Comparison of ENCODE assay signal across 8 mouse cellular contexts in genomic region chr3:85886636-85887238, GRCm38 (mm10). TPM values are rescaled to one million over a fixed set of nuclear protein-coding genes. Genes with fewer than 3 reads are reported as not detected.
A peak's percentile ranks its signal among the peaks of the same experiment; 100 is the strongest.
DNase-seq lines count a peak whose midpoint lies in the region; ATAC-seq lines count a peak whose summit lies in the region.

No protein-coding gene starts in this region.

- DNase-seq in retina, embryonic 14.5 days (ENCODE audit: low spot score) = peak; percentile 18
- DNase-seq in retina, postnatal 1 day = no peak
- DNase-seq in natural killer cell, adult 2 months (ENCODE audit: low spot score in 2 of 2) = no peak

- H3K4me3 ChIP-seq in embryonic facial prominence, embryonic 12.5 days = peak overlapping the region; percentile 45
- peak overlapping the region; percentile 78 for H3K4me3 ChIP-seq in heart, embryonic 16.5 days (ENCODE audit: low read length)
- peak overlapping the region; percentile 55 for H3K4me3 ChIP-seq in liver, embryonic 15.5 days (replicated peaks)
- peak overlapping the region; percentile 58 for H3K4me3 ChIP-seq in stomach, embryonic 15.5 days (replicated peaks)

- H3K9ac ChIP-seq in embryonic facial prominence, embryonic 12.5 days = peak overlapping the region; percentile 43
- H3K9ac ChIP-seq in heart, embryonic 16.5 days (ENCODE audit: low read length) = peak overlapping the region; percentile 92
- peak overlapping the region; percentile 18; the same call in 1 of the 2 replicates for H3K9ac ChIP-seq in liver, embryonic 15.5 days
- peak overlapping the region; percentile 17 for H3K9ac ChIP-seq in stomach, embryonic 15.5 days

- no peaks in the 10 kb centered on the region for H3K9me3 ChIP-seq in embryonic facial prominence, embryonic 12.5 days
- H3K9me3 ChIP-seq in heart, embryonic 16.5 days (replicated peaks; ENCODE audit: control insufficient read depth, low read length) = no peaks in the 10 kb centered on the region
- H3K9me3 ChIP-seq in liver, embryonic 15.5 days (replicated peaks) = no peaks in the 10 kb centered on the region
- H3K9me3 ChIP-seq in stomach, embryonic 15.5 days = no peaks in the 10 kb centered on the region

- WGBS in embryonic facial prominence, embryonic 12.5 days = 2% methylated on average over 22 of the region's 22 CpGs
- WGBS in heart, embryonic 16.5 days = 3% methylated on average over 22 of the region's 22 CpGs
- WGBS in liver, embryonic 15.5 days (ENCODE audit: insufficient replicate concordance) = 4% methylated on average over 22 of the region's 22 CpGs
- WGBS in stomach, embryonic 15.5 days = 4% methylated on average over 22 of the region's 22 CpGs

- no peak; the same call in 1 of the 2 replicates for ATAC-seq in embryonic facial prominence, embryonic 12.5 days (ENCODE audit: insufficient number of reproducible peaks, insufficient read depth, low FRiP score, low TSS enrichment)
- peak; percentile 25; the same call in 1 of the 2 replicates for ATAC-seq in heart, embryonic 16.5 days (replicated peaks; ENCODE audit: extremely low read depth, insufficient read depth, low FRiP score)
- ATAC-seq in liver, embryonic 15.5 days (ENCODE audit: insufficient read depth) = peak; percentile 5; the same call in 1 of the 2 replicates
- ATAC-seq in stomach, embryonic 15.5 days (ENCODE audit: insufficient read depth, low FRiP score, low read depth) = no peak
- no peak for ATAC-seq in activated CD4-positive, CD25-positive, alpha-beta regulatory T cell, adult 4 months

- H3K27me3 ChIP-seq in embryonic facial prominence, embryonic 12.5 days = no peaks in the 10 kb centered on the region
- no peaks in the 10 kb centered on the region for H3K27me3 ChIP-seq in heart, embryonic 16.5 days (ENCODE audit: control insufficient read depth, insufficient read depth, low read length)
- peaks cover 65% of the 10 kb centered on the region for H3K27me3 ChIP-seq in liver, embryonic 15.5 days
- no peaks in the 10 kb centered on the region for H3K27me3 ChIP-seq in stomach, embryonic 15.5 days (replicated peaks)

- H3K36me3 ChIP-seq in embryonic facial prominence, embryonic 12.5 days = no peaks in the 10 kb centered on the region
- no peaks in the 10 kb centered on the region for H3K36me3 ChIP-seq in heart, embryonic 16.5 days (ENCODE audit: control insufficient read depth, insufficient read depth)
- H3K36me3 ChIP-seq in liver, embryonic 15.5 days (replicated peaks) = no peaks in the 10 kb centered on the region
- no peaks in the 10 kb centered on the region for H3K36me3 ChIP-seq in stomach, embryonic 15.5 days

- peaks cover 10% of the 10 kb centered on the region for H3K4me1 ChIP-seq in embryonic facial prominence, embryonic 12.5 days
- H3K4me1 ChIP-seq in heart, embryonic 16.5 days (ENCODE audit: control insufficient read depth, insufficient read depth, low read length) = peaks cover 23% of the 10 kb centered on the region
- peaks cover 21% of the 10 kb centered on the region for H3K4me1 ChIP-seq in liver, embryonic 15.5 days (replicated peaks)
- H3K4me1 ChIP-seq in stomach, embryonic 15.5 days = 0 out of 2 replicates have a peak, but pooled peaks cover 7% of the 10 kb centered on the region

- H3K4me2 ChIP-seq in embryonic facial prominence, embryonic 12.5 days (replicated peaks) = peak overlapping the region; percentile 76
- peak overlapping the region; percentile 92 for H3K4me2 ChIP-seq in heart, embryonic 16.5 days (ENCODE audit: low read depth, low read length)
- peak overlapping the region; percentile 76 for H3K4me2 ChIP-seq in liver, embryonic 15.5 days
- peak overlapping the region; percentile 88 for H3K4me2 ChIP-seq in stomach, embryonic 15.5 days

- H3K27ac ChIP-seq in embryonic facial prominence, embryonic 12.5 days = no peak overlapping the region
- H3K27ac ChIP-seq in heart, embryonic 16.5 days (ENCODE audit: low read length) = peak overlapping the region; percentile 94
- no peak overlapping the region for H3K27ac ChIP-seq in liver, embryonic 15.5 days (replicated peaks)
- H3K27ac ChIP-seq in stomach, embryonic 15.5 days = peak overlapping the region; percentile 72

RNA-seq across cellular contexts. Expression of gene Glt28d2, which starts 0.6 kb away (rescaled TPM):
- 1.3 TPM in 2 replicates for polyA plus RNA-seq in embryonic facial prominence, embryonic 12.5 days (2016; fragmentation: Nextera tagmentation; extraction: Ambion mirVana)
- polyA plus RNA-seq in heart, embryonic 16.5 days (2015; fragmentation: Nextera tagmentation; extraction: Ambion mirVana) = 2.8 and 2.9 TPM in 2 replicates
- 0.15 and 0.28 TPM in 2 replicates for polyA plus RNA-seq in liver, embryonic 15.5 days (2015; fragmentation: Nextera tagmentation; extraction: Ambion mirVana)
- polyA plus RNA-seq in stomach, embryonic 15.5 days (2015; fragmentation: Nextera tagmentation; extraction: Ambion mirVana) = 2.8 and 3.0 TPM in 2 replicates
- 1 to 10 TPM in 1 of 2 experiments, under 1 TPM in 1; 0.54 to 1.3 TPM for polyA plus RNA-seq in activated CD4-positive, CD25-positive, alpha-beta regulatory T cell, adult 4 months (2017; shearing (Covaris generic))

RNA-seq across cellular contexts. Expression of gene Gm37240, which starts 0.6 kb away (rescaled TPM):
- polyA plus RNA-seq in embryonic facial prominence, embryonic 12.5 days (2016; fragmentation: Nextera tagmentation; extraction: Ambion mirVana) = 4.0 and 4.8 TPM in 2 replicates
- 18.4 and 19.3 TPM in 2 replicates for polyA plus RNA-seq in heart, embryonic 16.5 days (2015; fragmentation: Nextera tagmentation; extraction: Ambion mirVana)
- 0.24 and 0.79 TPM in 2 replicates for polyA plus RNA-seq in liver, embryonic 15.5 days (2015; fragmentation: Nextera tagmentation; extraction: Ambion mirVana)
- polyA plus RNA-seq in stomach, embryonic 15.5 days (2015; fragmentation: Nextera tagmentation; extraction: Ambion mirVana) = 7.1 and 8.6 TPM in 2 replicates
- polyA plus RNA-seq in activated CD4-positive, CD25-positive, alpha-beta regulatory T cell, adult 4 months (2017; shearing (Covaris generic)) = 1 to 10 TPM; 2.9 to 4.3 TPM

Comparison
In these comparisons a context has a peak if more than half of its experiments do, and no peak if none do; other contexts are left out.
1. ATAC-seq: peak in heart, embryonic 16.5 days (single experiment) and liver, embryonic 15.5 days (single experiment); none in embryonic facial prominence, embryonic 12.5 days (single experiment), stomach, embryonic 15.5 days (single experiment) and activated CD4-positive, CD25-positive, alpha-beta regulatory T cell, adult 4 months (single experiment).
2. H3K27ac ChIP-seq: peak in heart, embryonic 16.5 days (single experiment) and stomach, embryonic 15.5 days (single experiment); none in embryonic facial prominence, embryonic 12.5 days (single experiment) and liver, embryonic 15.5 days (single experiment).
3. H3K9ac ChIP-seq: peak in every context shown above with its lines; median percentile 92 in heart, embryonic 16.5 days; 43 in embryonic facial prominence, embryonic 12.5 days; 18 in liver, embryonic 15.5 days; 17 in stomach, embryonic 15.5 days.
4. Peak in every context shown above with its lines, with median percentiles within 50 percentile points of each other: H3K4me2 ChIP-seq and H3K4me3 ChIP-seq.